Mouse (Mus musculus): Measurements from ENCODE around the gene Gng8.

DNA sequence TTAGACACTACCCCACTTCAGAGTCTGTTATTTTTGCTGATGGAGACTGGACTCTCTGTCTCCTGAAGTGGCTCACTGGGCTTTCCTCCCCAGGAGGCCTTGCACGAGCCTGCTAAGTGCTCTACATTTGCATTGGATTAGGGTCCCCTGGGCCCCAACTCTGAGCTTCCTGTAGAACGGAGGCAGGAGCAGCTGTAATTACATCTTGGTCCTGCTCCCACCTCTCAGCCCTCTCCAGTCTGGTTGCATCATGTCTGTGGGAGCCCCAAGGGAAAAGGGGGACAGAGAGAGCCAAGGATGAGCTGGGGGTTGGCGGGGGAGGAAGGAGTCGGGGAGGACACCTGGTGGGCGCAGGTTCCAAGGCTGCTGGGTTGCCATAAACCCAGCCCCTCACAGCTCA lies 8.9 kb downstream of the Gng8 start:
- TF ChIP-seq CTCF (IDR thresholded peaks at IDR 0.05; ENCODE audit: control insufficient read depth, insufficient read depth, low read length) (no peak), POLR2A (IDR thresholded peaks at IDR 0.05; ENCODE audit: borderline replicate concordance, control insufficient read depth, low read depth, low read length) (no peak)

All from bone marrow, adult 2 months (tissue).